Mouse (Mus musculus): ENCODE measurements at regions not wholly inside any gene's neighbourhood (a gene's known extent, or its start where the extent isn't known, plus 50 kb on each side); places are given as distances from the start of the nearest gene placed in this dataset.

DNA sequence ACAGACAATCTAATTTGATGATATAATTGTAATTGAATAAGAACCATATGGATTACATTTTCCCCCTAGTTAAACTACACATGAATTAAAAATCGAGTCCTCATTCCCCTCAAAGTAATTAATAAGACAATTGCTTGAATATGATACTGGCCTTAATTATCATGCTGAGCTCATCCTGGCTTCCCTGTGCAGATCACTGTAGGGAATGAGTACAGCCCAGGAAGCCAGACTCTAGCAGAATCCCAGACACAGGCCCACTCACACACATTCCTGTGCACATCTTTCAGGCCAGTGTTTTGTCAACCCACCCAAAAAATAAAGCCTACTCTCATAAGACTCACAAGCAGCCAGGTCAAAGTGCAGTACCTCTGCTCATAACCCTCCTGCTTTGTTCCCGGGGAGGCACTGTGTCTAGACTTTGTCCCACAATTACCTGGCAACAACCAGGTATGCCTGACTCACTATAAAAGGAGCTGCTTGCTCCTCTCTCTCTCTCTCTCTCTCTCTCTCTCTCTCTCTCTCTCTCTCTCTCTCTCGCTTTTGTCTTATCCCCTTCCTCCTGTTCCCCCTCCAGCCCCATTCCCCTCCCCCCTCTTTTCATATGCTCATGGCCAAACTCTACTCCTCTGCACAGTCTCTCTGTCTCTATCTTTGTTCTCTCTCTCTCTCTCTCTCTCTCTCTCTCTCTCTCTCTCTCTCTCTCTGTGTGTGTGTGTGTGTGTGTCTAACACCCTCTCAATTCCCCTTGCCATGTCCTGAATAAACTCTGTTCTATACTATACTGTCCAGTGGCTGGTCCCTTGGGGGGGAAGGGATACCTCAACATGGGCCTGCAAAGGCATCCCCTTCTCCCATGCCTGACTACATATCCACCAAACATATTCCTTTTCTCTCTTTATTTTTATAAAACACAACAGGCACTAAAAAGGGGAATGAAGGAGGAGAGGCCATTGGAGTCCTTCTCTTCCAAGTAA lies 143.7 kb upstream of the Spag17 start:
- H3K4me1 ChIP-seq (replicated peaks): 0 out of 2 replicates have a peak, but pooled peaks cover 10% of the 10 kb centered on the region
- no peak overlapping the region for H3K9ac ChIP-seq
- H3K27ac ChIP-seq (replicated peaks): no peak overlapping the region
- H3K36me3 ChIP-seq: no peaks in the 10 kb centered on the region
- ATAC-seq (ENCODE audit: low read depth): no peak
- no peak overlapping the region for H3K4me2 ChIP-seq
- H3K4me3 ChIP-seq: no peak overlapping the region
- WGBS: 61% methylated on average over 3 of the region's 3 CpGs
- H3K9me3 ChIP-seq: no peaks in the 10 kb centered on the region
- H3K27me3 ChIP-seq: no peaks in the 10 kb centered on the region

DNA sequence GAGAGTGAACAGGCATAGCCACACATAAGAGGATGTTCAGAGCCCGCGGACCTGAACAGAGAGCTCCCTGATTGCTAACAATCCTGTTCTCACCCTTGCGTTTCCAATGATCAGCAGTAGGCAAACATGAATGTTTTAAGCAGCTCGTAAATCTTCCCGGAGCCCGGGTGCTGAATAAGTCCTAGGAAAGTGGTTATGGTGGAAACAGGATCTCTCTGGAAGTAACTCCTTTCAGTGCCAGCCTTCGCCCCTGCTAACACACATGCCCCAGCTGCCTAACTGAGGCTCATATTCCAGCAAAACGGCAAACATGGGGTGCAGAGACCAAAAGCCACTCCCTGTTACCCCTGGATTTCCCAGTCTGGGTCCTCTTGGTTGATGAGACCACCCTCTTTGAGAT lies 135.5 kb upstream of the Spag17 start:
- Histone ChIP-seq H3K27me3 (no peaks in the 10 kb centered on the region), H3K9me3 (no peaks in the 10 kb centered on the region), H3K4me1 (replicated peaks) (no peaks in the 10 kb centered on the region), H3K4me3 (no peak overlapping the region), H3K4me2 (no peak overlapping the region), H3K36me3 (no peaks in the 10 kb centered on the region), H3K27ac (replicated peaks) (no peak overlapping the region), H3K9ac (no peak overlapping the region)
- no peak for ATAC-seq (ENCODE audit: low read depth)
- WGBS: 66% methylated on average over 8 of the region's 8 CpGs

DNA sequence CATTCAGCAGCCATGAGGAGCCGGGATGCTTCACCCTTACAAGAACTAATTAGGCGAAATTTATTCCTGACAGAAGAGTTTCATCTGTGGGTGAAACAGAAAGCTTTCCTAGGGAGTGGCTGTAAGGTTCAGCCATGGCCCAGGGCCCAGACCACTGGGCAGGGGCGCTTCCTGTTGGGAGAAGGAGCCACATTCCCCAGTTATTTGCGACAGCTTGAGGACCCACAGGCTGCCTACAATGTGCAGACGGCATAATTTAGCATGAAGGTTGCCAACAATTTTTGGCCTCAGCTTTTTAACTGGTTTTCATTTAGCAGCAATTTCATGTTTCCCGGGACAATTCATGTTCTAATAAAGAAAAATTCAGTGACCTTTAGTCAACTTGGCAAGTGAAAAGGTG lies 106.7 kb upstream of the Spag17 start:
- no peak for ATAC-seq (ENCODE audit: low read depth)
- WGBS: 86% methylated on average over 6 of the region's 6 CpGs

DNA sequence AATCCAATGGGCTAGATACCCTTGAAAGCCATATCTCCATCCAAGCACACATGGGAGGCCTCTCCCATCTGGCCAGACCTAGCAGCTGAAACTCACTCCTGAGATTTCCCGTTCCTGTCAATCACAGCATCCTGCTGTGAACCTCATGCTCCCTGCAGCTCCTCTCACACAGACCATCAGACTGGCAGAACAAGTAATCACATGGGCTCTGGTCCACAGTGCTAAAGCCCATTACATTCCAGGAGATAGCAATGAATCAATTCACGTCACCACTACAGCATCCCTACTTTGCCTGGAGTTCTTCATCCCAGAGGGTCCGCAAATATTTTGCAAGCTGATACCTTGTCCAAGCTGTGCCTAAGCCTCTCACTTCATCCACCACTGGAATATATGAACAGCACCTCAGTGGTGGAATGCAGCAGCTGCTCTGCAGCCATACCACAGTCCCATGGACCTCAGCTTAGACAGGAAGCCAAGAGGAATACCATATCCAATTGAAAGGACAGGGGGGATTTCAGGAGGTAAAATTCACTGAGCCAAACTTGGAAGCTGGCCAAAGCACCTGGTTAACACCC lies 99.2 kb upstream of the Spag17 start:
- 72% methylated on average over 3 of the region's 3 CpGs for WGBS
- Histone ChIP-seq H3K27me3 (no peaks in the 10 kb centered on the region), H3K27ac (replicated peaks) (no peak overlapping the region), H3K9ac (no peak overlapping the region), H3K4me1 (replicated peaks) (no peaks in the 10 kb centered on the region; the same call in 1 of the 2 replicates), H3K9me3 (no peaks in the 10 kb centered on the region), H3K4me3 (no peak overlapping the region), H3K4me2 (no peak overlapping the region), H3K36me3 (no peaks in the 10 kb centered on the region)
- no peak for ATAC-seq (ENCODE audit: low read depth)

More for the DNA sequence above, 106.7 kb upstream of the Spag17 start:
- Histone ChIP-seq H3K36me3 (no peaks in the 10 kb centered on the region), H3K4me3 (no peak overlapping the region), H3K4me1 (replicated peaks) (no peaks in the 10 kb centered on the region), H3K4me2 (no peak overlapping the region), H3K9me3 (no peaks in the 10 kb centered on the region), H3K9ac (no peak overlapping the region), H3K27me3 (no peaks in the 10 kb centered on the region), H3K27ac (replicated peaks) (no peak overlapping the region)

DNA sequence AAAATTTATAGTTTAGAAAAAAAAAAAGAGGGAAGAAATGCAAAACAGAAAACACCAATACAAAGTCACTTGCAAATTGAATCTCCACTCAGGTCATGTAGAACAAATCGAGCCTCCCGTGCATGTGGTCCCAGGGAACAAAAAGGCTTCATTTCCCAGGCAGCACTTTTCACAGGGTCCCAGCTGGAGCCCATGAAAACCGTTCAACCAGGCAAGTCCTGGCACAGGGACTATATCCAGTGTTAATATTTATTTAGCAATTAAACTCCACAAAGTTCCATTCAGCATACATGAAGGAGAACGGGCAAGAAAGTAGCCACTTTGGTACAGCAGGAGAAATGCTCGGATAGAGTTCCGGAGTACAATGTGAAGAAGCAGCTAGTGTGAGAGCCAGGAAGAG lies 93.9 kb upstream of the Spag17 start:
- Histone ChIP-seq H3K9ac (no peak overlapping the region), H3K4me3 (no peak overlapping the region), H3K4me2 (no peak overlapping the region), H3K9me3 (no peaks in the 10 kb centered on the region), H3K27me3 (no peaks in the 10 kb centered on the region), H3K36me3 (no peaks in the 10 kb centered on the region), H3K27ac (replicated peaks) (no peak overlapping the region), H3K4me1 (replicated peaks) (no peaks in the 10 kb centered on the region; the same call in 1 of the 2 replicates)
- ATAC-seq (ENCODE audit: low read depth): no peak
- 37% methylated on average over 6 of the region's 6 CpGs for WGBS

DNA sequence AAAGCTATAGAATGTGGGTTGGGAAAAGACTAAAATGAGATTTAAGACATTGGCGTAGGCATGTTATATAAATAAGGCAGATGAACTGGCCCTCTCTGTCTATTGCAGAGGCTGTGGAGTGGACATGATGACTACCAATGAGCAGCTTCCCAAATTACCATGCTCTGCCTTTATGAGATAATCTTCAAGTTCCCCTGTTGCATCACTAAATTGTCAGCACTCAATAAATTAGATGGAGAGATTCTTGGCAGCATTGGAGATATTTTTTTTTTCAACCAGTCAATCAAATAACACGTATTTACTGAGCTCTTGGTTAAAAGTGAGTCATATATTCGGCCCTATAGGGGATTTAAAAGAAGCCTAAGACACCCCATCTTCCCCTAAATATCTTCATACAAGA lies 91.6 kb upstream of the Spag17 start:
- no peaks in the 10 kb centered on the region; the same call in 1 of the 2 replicates for H3K4me1 ChIP-seq (replicated peaks)
- no peaks in the 10 kb centered on the region for H3K27me3 ChIP-seq
- ATAC-seq (ENCODE audit: low read depth): no peak
- WGBS: 87% methylated on average over 3 of the region's 3 CpGs
- H3K9me3 ChIP-seq: no peaks in the 10 kb centered on the region
- no peak overlapping the region for H3K9ac ChIP-seq
- no peak overlapping the region for H3K4me2 ChIP-seq
- H3K4me3 ChIP-seq: no peak overlapping the region
- H3K36me3 ChIP-seq: no peaks in the 10 kb centered on the region
- no peak overlapping the region for H3K27ac ChIP-seq (replicated peaks)

DNA sequence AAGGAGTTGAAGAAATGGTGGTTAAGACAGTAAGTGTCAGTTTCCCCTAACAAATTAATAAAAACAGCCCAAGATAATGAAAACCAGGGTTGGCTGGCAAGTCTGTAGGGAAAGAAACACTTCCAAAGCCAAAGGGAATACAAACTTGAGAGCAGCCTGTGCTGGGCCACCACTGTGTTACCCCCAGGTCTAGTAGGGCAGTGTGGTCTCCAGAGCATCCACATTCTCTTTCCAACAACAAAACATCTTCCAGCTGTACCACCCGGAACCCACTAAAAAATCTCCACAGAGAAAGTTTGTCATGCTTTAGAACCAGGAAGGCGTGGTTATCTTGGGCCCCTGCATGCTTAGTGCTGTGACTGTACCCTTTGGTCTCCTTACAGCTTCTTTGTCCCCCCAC lies 89.4 kb upstream of the Spag17 start:
- Histone ChIP-seq H3K9ac (no peak overlapping the region), H3K36me3 (no peaks in the 10 kb centered on the region), H3K4me2 (no peak overlapping the region), H3K9me3 (no peaks in the 10 kb centered on the region), H3K27me3 (no peaks in the 10 kb centered on the region), H3K4me1 (replicated peaks) (no peaks in the 10 kb centered on the region; the same call in 1 of the 2 replicates), H3K27ac (replicated peaks) (no peak overlapping the region), H3K4me3 (no peak overlapping the region)
- 88% methylated on average over 2 of the region's 2 CpGs for WGBS
- no peak for ATAC-seq (ENCODE audit: low read depth)

DNA sequence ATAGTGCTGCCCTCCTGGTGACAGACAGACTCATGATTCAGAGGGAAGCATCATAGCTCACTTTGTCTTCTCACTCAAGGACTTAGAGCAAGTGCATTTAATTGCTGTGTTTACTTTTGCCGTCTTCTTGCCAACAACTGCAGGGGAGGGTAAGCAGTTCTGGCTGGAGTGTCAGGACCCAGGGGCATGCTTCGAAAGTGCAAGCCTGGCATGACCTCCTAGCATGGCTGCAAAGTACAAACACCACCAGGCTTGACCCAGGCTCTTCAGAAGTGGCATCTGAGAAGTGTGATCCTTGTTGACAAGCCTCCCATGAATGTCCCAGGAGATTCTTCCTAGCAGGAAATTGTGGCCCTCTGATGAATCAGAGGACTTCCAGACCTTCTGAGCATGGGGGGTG lies 87.4 kb upstream of the Spag17 start:
- Histone ChIP-seq H3K9me3 (no peaks in the 10 kb centered on the region), H3K36me3 (no peaks in the 10 kb centered on the region), H3K27me3 (no peaks in the 10 kb centered on the region), H3K4me3 (no peak overlapping the region), H3K9ac (no peak overlapping the region), H3K4me1 (replicated peaks) (no peaks in the 10 kb centered on the region), H3K27ac (replicated peaks) (no peak overlapping the region), H3K4me2 (no peak overlapping the region)
- WGBS: 62% methylated on average over 2 of the region's 2 CpGs
- ATAC-seq (ENCODE audit: low read depth): no peak

DNA sequence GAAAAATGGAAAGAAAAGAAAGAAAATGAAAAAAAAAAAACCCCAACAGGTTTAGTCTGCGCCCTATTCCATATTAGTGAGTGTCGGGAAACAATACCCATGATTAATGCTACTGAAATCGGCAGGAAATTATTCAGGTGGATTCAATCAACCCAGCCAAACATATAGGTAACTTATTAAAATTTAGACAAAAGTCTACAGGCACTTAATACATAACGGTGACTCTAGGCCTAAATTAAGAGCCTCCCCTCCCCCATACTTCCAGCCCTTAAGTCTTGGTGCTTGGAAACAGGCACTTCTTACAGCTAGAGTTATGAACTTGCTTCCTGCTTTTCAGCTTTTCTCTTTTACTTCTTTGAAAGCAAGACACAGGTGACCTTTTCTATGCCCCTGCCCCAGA lies 74.7 kb upstream of the Spag17 start:
- no peak for ATAC-seq (ENCODE audit: low read depth)
- no peaks in the 10 kb centered on the region for H3K36me3 ChIP-seq
- H3K9me3 ChIP-seq: no peaks in the 10 kb centered on the region
- no peaks in the 10 kb centered on the region for H3K27me3 ChIP-seq
- 89% methylated on average over 4 of the region's 4 CpGs for WGBS
- H3K4me2 ChIP-seq: no peak overlapping the region
- no peaks in the 10 kb centered on the region for H3K4me1 ChIP-seq (replicated peaks)
- H3K4me3 ChIP-seq: no peak overlapping the region
- no peak overlapping the region for H3K9ac ChIP-seq
- no peak overlapping the region for H3K27ac ChIP-seq (replicated peaks)

DNA sequence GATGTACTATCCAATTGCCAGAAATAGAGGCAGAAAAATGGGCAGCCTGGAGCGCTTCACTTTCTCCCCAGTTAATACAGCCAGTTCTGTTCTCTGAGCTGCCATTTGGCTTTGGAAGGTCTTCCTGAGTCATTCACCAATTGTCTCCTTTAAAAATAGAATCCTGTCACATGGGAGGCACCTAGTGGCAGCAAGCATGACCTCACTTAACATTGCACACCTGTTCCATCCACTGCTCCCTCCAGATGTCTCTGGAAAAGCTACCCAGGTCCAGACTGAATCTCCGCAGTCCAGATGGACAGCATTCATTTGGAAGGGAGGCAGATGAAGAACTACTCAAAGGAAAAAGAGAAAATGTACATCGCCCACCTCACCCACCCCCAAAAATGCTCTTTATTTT lies 73.9 kb upstream of the Spag17 start:
- no peaks in the 10 kb centered on the region for H3K36me3 ChIP-seq
- 89% methylated on average over 3 of the region's 3 CpGs for WGBS
- no peak overlapping the region for H3K4me2 ChIP-seq
- H3K9me3 ChIP-seq: no peaks in the 10 kb centered on the region
- no peaks in the 10 kb centered on the region for H3K4me1 ChIP-seq (replicated peaks)
- H3K4me3 ChIP-seq: no peak overlapping the region
- no peak overlapping the region for H3K27ac ChIP-seq (replicated peaks)
- ATAC-seq (ENCODE audit: low read depth): no peak
- H3K27me3 ChIP-seq: no peaks in the 10 kb centered on the region
- H3K9ac ChIP-seq: no peak overlapping the region

DNA sequence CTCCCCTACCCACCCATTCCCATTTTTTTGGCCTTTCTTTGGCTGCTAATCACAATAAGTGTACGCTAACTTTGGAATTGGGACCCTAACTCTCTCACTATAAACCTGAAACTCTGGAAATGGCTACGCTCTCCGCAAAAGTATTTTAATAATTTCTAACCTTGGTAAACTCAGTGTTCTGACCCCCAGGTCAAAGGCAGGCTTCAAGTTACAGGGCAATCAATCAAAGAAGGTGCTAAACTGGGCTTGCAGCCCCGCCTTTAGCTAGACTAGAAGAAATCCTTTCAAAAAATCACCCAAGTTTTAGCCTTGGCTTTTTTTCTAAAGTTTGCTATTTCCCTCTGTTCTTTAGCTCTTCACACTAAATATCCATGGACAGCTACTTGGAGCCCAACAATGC lies 72.4 kb upstream of the Spag17 start:
- Histone ChIP-seq H3K27me3 (no peaks in the 10 kb centered on the region), H3K9me3 (no peaks in the 10 kb centered on the region), H3K4me1 (replicated peaks) (peaks cover under 1% of the 10 kb centered on the region; the same call in 1 of the 2 replicates), H3K36me3 (no peaks in the 10 kb centered on the region), H3K4me2 (no peak overlapping the region), H3K9ac (no peak overlapping the region), H3K4me3 (no peak overlapping the region), H3K27ac (replicated peaks) (no peak overlapping the region)
- WGBS: 68% methylated on average over 4 of the region's 4 CpGs
- no peak for ATAC-seq (ENCODE audit: low read depth)

DNA sequence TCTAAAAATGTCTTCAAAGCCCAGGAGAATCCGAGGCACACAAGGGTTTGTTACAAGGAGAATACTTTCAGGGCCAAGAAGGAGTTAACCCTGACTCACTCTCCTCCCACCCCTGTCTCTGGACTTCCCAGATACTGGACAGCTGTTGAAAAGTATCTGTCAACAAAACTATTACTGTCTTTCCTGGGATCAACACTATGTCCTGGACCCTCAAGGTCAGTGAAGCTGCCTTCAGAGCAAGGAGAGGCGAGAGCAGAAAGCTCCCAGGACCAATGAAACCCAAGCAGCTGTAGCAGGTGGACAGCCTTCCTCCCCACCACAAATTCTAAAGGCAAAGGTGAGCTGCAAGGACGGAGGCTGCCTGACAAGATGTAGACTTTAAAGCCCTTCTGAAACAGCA lies 70.1 kb upstream of the Spag17 start:
- Histone ChIP-seq H3K4me1 (replicated peaks) (peaks cover 10% of the 10 kb centered on the region; the same call in 1 of the 2 replicates), H3K9me3 (no peaks in the 10 kb centered on the region), H3K4me2 (no peak overlapping the region), H3K9ac (no peak overlapping the region), H3K4me3 (no peak overlapping the region), H3K36me3 (no peaks in the 10 kb centered on the region), H3K27ac (replicated peaks) (no peak overlapping the region), H3K27me3 (no peaks in the 10 kb centered on the region)
- no peak for ATAC-seq (ENCODE audit: low read depth)
- 72% methylated on average over 3 of the region's 3 CpGs for WGBS

Measured in neural tube, embryonic 13.5 days (tissue).